Mouse (Mus musculus): ENCODE results near the gene Nfil3.

Gene Nfil3

GRCm38 (mm10) chr13:52981441-52982281 is 788 bp upstream of the Nfil3 start:
- peak; percentile 65 to 75 for DNase-seq

GRCm38 (mm10) chr13:52980211-52980950 is 492 bp downstream of the Nfil3 start:
- DNase-seq: peak; percentile 77 to 79

GRCm38 (mm10) chr13:52979331-52980051 is 1.4 kb downstream of the Nfil3 start:
- no peak for DNase-seq

GRCm38 (mm10) chr13:52978321-52978981 is 2.4 kb downstream of the Nfil3 start:
- peak; percentile 29 to 38 for DNase-seq

GRCm38 (mm10) chr13:52977757-52978156 is 3.1 kb downstream of the Nfil3 start:
- no peak for DNase-seq

GRCm38 (mm10) chr13:52977221-52977609 is 3.7 kb downstream of the Nfil3 start:
- no peak for DNase-seq

GRCm38 (mm10) chr13:52976510-52977220 is 4.2 kb downstream of the Nfil3 start:
- DNase-seq: peak; percentile 76 to 84

GRCm38 (mm10) chr13:52976130-52976509 is 4.8 kb downstream of the Nfil3 start:
- DNase-seq: no peak

GRCm38 (mm10) chr13:52974676-52975075 is 6.2 kb downstream of the Nfil3 start:
- peak; percentile 60 to 74 for DNase-seq

GRCm38 (mm10) chr13:52973427-52973826 is 7.4 kb downstream of the Nfil3 start:
- DNase-seq: no peak

- no peak for DNase-seq
These were observed 8.2 kb downstream of the Nfil3 start for GRCm38 (mm10) chr13:52972626-52973025.

- DNase-seq: no peak
These were observed 10.0 kb downstream of the Nfil3 start for GRCm38 (mm10) chr13:52970876-52971275.

GRCm38 (mm10) chr13:52962922-52963321 is 18.0 kb downstream of the Nfil3 start:
- DNase-seq: no peak

- DNase-seq: no peak
These were observed 18.5 kb downstream of the Nfil3 start for GRCm38 (mm10) chr13:52962361-52962760.

GRCm38 (mm10) chr13:52953779-52954553 is 26.9 kb downstream of the Nfil3 start:
- DNase-seq: no peak

GRCm38 (mm10) chr13:52949211-52949610 is 31.7 kb downstream of the Nfil3 start:
- DNase-seq: no peak

- no peak for DNase-seq
These were observed 33.3 kb downstream of the Nfil3 start for GRCm38 (mm10) chr13:52947545-52947944.

GRCm38 (mm10) chr13:52945769-52946168 is 35.1 kb downstream of the Nfil3 start:
- no peak for DNase-seq

GRCm38 (mm10) chr13:52944116-52944515 is 36.8 kb downstream of the Nfil3 start:
- no peak for DNase-seq

GRCm38 (mm10) chr13:52942876-52943388 is 37.9 kb downstream of the Nfil3 start:
- no peak for DNase-seq

GRCm38 (mm10) chr13:52940956-52941355 is 39.9 kb downstream of the Nfil3 start:
- DNase-seq: no peak

Measured in lung, adult 18-20 months (tissue).